Mouse (Mus musculus) forebrain, embryonic 13.5 days (tissue): Measurements from ENCODE around the gene Il12rb1. TPM values are rescaled to one million over a fixed set of nuclear protein-coding genes. Genes with fewer than 3 reads are reported as not detected.

Source experiments
- ATAC-seq: fragments of 200-750 bp; cut with Nextera tagmentation; 2 replicates; pipeline ENCODE4 v1.8.0; 2017
- H3K27ac ChIP-seq: fragments of 300-500 bp; sonication (generic); 2 replicates; pipeline ENCODE4 v1.5.1; 2015; ENCODE audit warnings: inconsistent platforms, mild to moderate bottlenecking, moderate library complexity
- H3K27me3 ChIP-seq: fragments of 300-500 bp; sonication (generic); 2 replicates; pipeline ENCODE4 v1.6.1; 2015; ENCODE audit warnings: mild to moderate bottlenecking, inconsistent platforms
- H3K36me3 ChIP-seq: fragments of 300-500 bp; sonication (generic); 2 replicates; pipeline ENCODE4 v1.6.1; 2015; ENCODE audit warnings: mild to moderate bottlenecking, inconsistent platforms; ENCODE audit not compliant: poor library complexity, severe bottlenecking
- H3K4me1 ChIP-seq: fragments of 300-500 bp; sonication (generic); 2 replicates; pipeline ENCODE4 v1.6.1; 2015; ENCODE audit warnings: inconsistent platforms
- H3K4me2 ChIP-seq: fragments of 300-500 bp; sonication (generic); 2 replicates; pipeline ENCODE4 v1.6.1; 2015; ENCODE audit warnings: inconsistent platforms, mild to moderate bottlenecking, moderate library complexity
- H3K4me3 ChIP-seq: fragments of 300-500 bp; sonication (generic); 2 replicates; pipeline ENCODE4 v1.5.1; 2015; ENCODE audit warnings: mild to moderate bottlenecking, inconsistent platforms
- H3K9ac ChIP-seq: fragments of 300-500 bp; sonication (generic); 2 replicates; pipeline ENCODE4 v1.6.1; 2015; ENCODE audit warnings: mild to moderate bottlenecking, inconsistent platforms
- H3K9me3 ChIP-seq: fragments of 300-500 bp; sonication (generic); replicated peaks from 2 replicates; pipeline ENCODE4 v1.6.1; 2016; ENCODE audit warnings: inconsistent platforms
- WGBS: fragments of 180-500 bp; shearing (Covaris S2); methylation state at CpG from one replicate; pipeline ENCODE4 v1.1.7; 2015; 5-methylcytosine and 5-hydroxymethylcytosine counted together
- polyA plus RNA-seq: library from polyadenylated mRNA; unstranded; fragments of >200 nt; fragmentation: Nextera tagmentation; extraction: Ambion mirVana; gene quantifications from 2 replicates; pipeline ENCODE4 v1.2.1, GENCODE M21; 2015

Gene Il12rb1
- polyA plus RNA-seq, 1 experiment from 2014 or later, result 0.09 TPM

GRCm38 (mm10) chr8:70774740-70775139 is 33.5 kb upstream of the Il12rb1 start:
- Histone ChIP-seq H3K4me3 (peak overlapping the region; percentile 86), H3K27ac (peak overlapping the region; percentile 70), H3K4me2 (peak overlapping the region; percentile 93), H3K36me3 (peaks cover 69% of the 10 kb centered on the region), H3K4me1 (peaks cover 49% of the 10 kb centered on the region), H3K9me3 (no peaks in the 10 kb centered on the region), H3K9ac (peak overlapping the region; percentile 99), H3K27me3 (no peaks in the 10 kb centered on the region)
- no peak for ATAC-seq
- 94% methylated on average over 18 of the region's 18 CpGs for WGBS

- no peak overlapping the region; the same call in 1 of the 2 replicates for H3K27ac ChIP-seq
- H3K4me1 ChIP-seq, result peaks cover 49% of the 10 kb centered on the region
- no peaks in the 10 kb centered on the region for H3K27me3 ChIP-seq
- peak overlapping the region; percentile 93 for H3K4me2 ChIP-seq
- ATAC-seq, result no peak
- H3K9me3 ChIP-seq, result no peaks in the 10 kb centered on the region
- peak overlapping the region; percentile 99 for H3K9ac ChIP-seq
- H3K4me3 ChIP-seq, result peak overlapping the region; percentile 86
- WGBS, result 93% methylated on average over 5 of the region's 5 CpGs
- H3K36me3 ChIP-seq, result peaks cover 69% of the 10 kb centered on the region
Measured at GRCm38 (mm10) chr8:70775227-70775626, 33.0 kb upstream of the Il12rb1 start.

GRCm38 (mm10) chr8:70775851-70776495 is 32.3 kb upstream of the Il12rb1 start:
- Histone ChIP-seq H3K4me1 (peaks cover 49% of the 10 kb centered on the region), H3K9me3 (no peaks in the 10 kb centered on the region), H3K36me3 (peaks cover 69% of the 10 kb centered on the region), H3K9ac (peak overlapping the region; percentile 99), H3K4me2 (peak overlapping the region; percentile 93), H3K27ac (peak overlapping the region; percentile 98), H3K27me3 (no peaks in the 10 kb centered on the region), H3K4me3 (peak overlapping the region; percentile 86)
- ATAC-seq, result peak; percentile 39; the same call in 1 of the 2 replicates
- WGBS, result 1% methylated on average over 34 of the region's 34 CpGs

- Histone ChIP-seq H3K4me1 (peaks cover 49% of the 10 kb centered on the region), H3K36me3 (peaks cover 69% of the 10 kb centered on the region), H3K4me3 (peak within 1 kb of the TSS; percentile 86), H3K9me3 (no peaks in the 10 kb centered on the region), H3K27ac (peak within 1 kb of the TSS; percentile 98), H3K4me2 (peak within 1 kb of the TSS; percentile 93), H3K9ac (peak within 1 kb of the TSS; percentile 99), H3K27me3 (no peaks in the 10 kb centered on the region)
- under 1% methylated on average over 89 of the region's 94 CpGs for WGBS
- peak; percentile 94 for ATAC-seq
Measured at GRCm38 (mm10) chr8:70776496-70777444, 31.5 kb upstream of the Il12rb1 start, which contains the start of gene Pik3r2. Pik3r2 (minus strand) TSS chr8:70776713.

- H3K36me3 ChIP-seq, result peaks cover 64% of the 10 kb centered on the region
- WGBS, result 83% methylated on average over 11 of the region's 11 CpGs
- no peak overlapping the region for H3K4me2 ChIP-seq
- no peak overlapping the region for H3K4me3 ChIP-seq
- peaks cover 23% of the 10 kb centered on the region for H3K4me1 ChIP-seq
- no peak overlapping the region for H3K27ac ChIP-seq
- no peaks in the 10 kb centered on the region for H3K9me3 ChIP-seq
- H3K27me3 ChIP-seq, result no peaks in the 10 kb centered on the region
- H3K9ac ChIP-seq, result no peak overlapping the region
- no peak for ATAC-seq
Measured at GRCm38 (mm10) chr8:70780093-70780492, 28.2 kb upstream of the Il12rb1 start.

GRCm38 (mm10) chr8:70786291-70787050 is 21.8 kb upstream of the Il12rb1 start:
- Histone ChIP-seq H3K4me3 (no peak overlapping the region), H3K9ac (no peak overlapping the region), H3K36me3 (peaks cover 75% of the 10 kb centered on the region), H3K4me1 (peaks cover 13% of the 10 kb centered on the region), H3K4me2 (no peak overlapping the region), H3K27me3 (0 out of 2 replicates have a peak, but pooled peaks cover 8% of the 10 kb centered on the region), H3K9me3 (no peaks in the 10 kb centered on the region), H3K27ac (no peak overlapping the region)
- WGBS, result 87% methylated on average over 25 of the region's 25 CpGs
- ATAC-seq, result no peak

- H3K36me3 ChIP-seq, result peaks cover 70% of the 10 kb centered on the region
- peaks cover 19% of the 10 kb centered on the region for H3K4me1 ChIP-seq
- no peak for ATAC-seq
- WGBS, result 88% methylated on average over 3 of the region's 3 CpGs
- no peak overlapping the region for H3K4me2 ChIP-seq
- H3K4me3 ChIP-seq, result no peak overlapping the region
- H3K27me3 ChIP-seq, result 0 out of 2 replicates have a peak, but pooled peaks cover 8% of the 10 kb centered on the region
- no peak overlapping the region for H3K9ac ChIP-seq
- no peak overlapping the region for H3K27ac ChIP-seq
- H3K9me3 ChIP-seq, result no peaks in the 10 kb centered on the region
Measured at GRCm38 (mm10) chr8:70787051-70787445, 21.2 kb upstream of the Il12rb1 start.

- H3K9me3 ChIP-seq, result no peaks in the 10 kb centered on the region
- WGBS, result 22% methylated on average over 30 of the region's 30 CpGs
- peaks cover 63% of the 10 kb centered on the region for H3K36me3 ChIP-seq
Measured at GRCm38 (mm10) chr8:70787941-70788667, 20.1 kb upstream of the Il12rb1 start.

GRCm38 (mm10) chr8:70789046-70789445 is 19.2 kb upstream of the Il12rb1 start:
- ATAC-seq, result no peak
- Histone ChIP-seq H3K36me3 (peaks cover 54% of the 10 kb centered on the region), H3K4me1 (peaks cover 33% of the 10 kb centered on the region), H3K9me3 (no peaks in the 10 kb centered on the region), H3K27me3 (0 out of 2 replicates have a peak, but pooled peaks cover 8% of the 10 kb centered on the region), H3K9ac (0 out of 2 replicates have a peak overlapping the region, but pooled peaks have one; percentile 2), H3K27ac (no peak overlapping the region), H3K4me2 (no peak overlapping the region), H3K4me3 (no peak overlapping the region)
- WGBS, result 79% methylated on average over 10 of the region's 10 CpGs

More at GRCm38 (mm10) chr8:70787941-70788667, 20.1 kb upstream of the Il12rb1 start:
- Histone ChIP-seq H3K4me1 (peaks cover 28% of the 10 kb centered on the region), H3K27me3 (0 out of 2 replicates have a peak, but pooled peaks cover 8% of the 10 kb centered on the region), H3K27ac (no peak overlapping the region), H3K9ac (no peak overlapping the region), H3K4me3 (no peak overlapping the region), H3K4me2 (no peak overlapping the region)
- ATAC-seq, result no peak

- no peak for ATAC-seq
- WGBS, result 66% methylated on average over 8 of the region's 8 CpGs
- H3K4me3 ChIP-seq, result no peak overlapping the region
Measured at GRCm38 (mm10) chr8:70790846-70791245, 17.4 kb upstream of the Il12rb1 start.

GRCm38 (mm10) chr8:70791294-70791701 is 17.0 kb upstream of the Il12rb1 start:
- H3K27me3 ChIP-seq, result peaks cover 16% of the 10 kb centered on the region; the same call in 1 of the 2 replicates
- H3K4me1 ChIP-seq, result peaks cover 38% of the 10 kb centered on the region
- ATAC-seq, result no peak
- 82% methylated on average over 7 of the region's 7 CpGs for WGBS
- no peaks in the 10 kb centered on the region for H3K9me3 ChIP-seq
- H3K27ac ChIP-seq, result no peak overlapping the region
- peak overlapping the region; percentile 57 for H3K4me3 ChIP-seq
- H3K9ac ChIP-seq, result peak overlapping the region; percentile 81
- peaks cover 34% of the 10 kb centered on the region for H3K36me3 ChIP-seq
- peak overlapping the region; percentile 83 for H3K4me2 ChIP-seq

More at GRCm38 (mm10) chr8:70790846-70791245, 17.4 kb upstream of the Il12rb1 start:
- Histone ChIP-seq H3K4me2 (peak overlapping the region; percentile 83), H3K9me3 (no peaks in the 10 kb centered on the region), H3K4me1 (peaks cover 33% of the 10 kb centered on the region), H3K27me3 (peaks cover 16% of the 10 kb centered on the region; the same call in 1 of the 2 replicates), H3K9ac (peak overlapping the region; percentile 81), H3K36me3 (peaks cover 38% of the 10 kb centered on the region), H3K27ac (no peak overlapping the region)
